30 mouse cellular contexts compared by ENCODE assay signal in the genomic region with DNA sequence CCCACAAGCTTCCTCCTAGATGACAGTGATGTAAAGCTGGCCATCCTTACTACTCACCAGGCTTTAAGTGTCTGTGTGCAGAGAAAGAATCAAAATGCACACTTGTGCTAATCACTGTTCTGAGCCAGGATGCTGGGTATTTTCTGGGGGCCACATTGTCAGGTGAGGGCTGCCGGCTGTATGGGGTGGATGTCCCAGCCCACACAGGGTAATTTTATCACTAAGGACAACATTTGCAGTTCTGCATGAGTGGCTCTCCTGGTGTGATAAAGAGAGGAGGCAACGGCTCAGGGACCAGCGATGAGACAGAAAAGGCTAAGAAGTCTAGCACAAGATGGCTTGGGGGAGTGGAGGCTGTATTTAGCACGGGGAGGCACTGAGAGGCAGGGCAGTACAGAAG. TPM values are rescaled to one million over a fixed set of nuclear protein-coding genes. Genes with fewer than 3 reads are reported as not detected.
DNase-seq lines count a peak whose midpoint lies in the region; ATAC-seq lines count a peak whose summit lies in the region.
"Had no signal": no experiment of that assay in that cellular context is flagged by ENCODE, and none has a peak within 500 bp of the region (broad histone marks: within the 10 kb centered on the region; RNA-seq: fewer than 3 reads in every experiment).

No protein-coding gene starts in this region.

- no peak overlapping the region for H3K4me2 ChIP-seq in hindbrain, embryonic 12.5 days (replicated peaks)
- H3K4me2 ChIP-seq in kidney, embryonic 16.5 days (replicated peaks; ENCODE audit: low read depth, low read length): no peak overlapping the region
- H3K4me2 ChIP-seq: forebrain, embryonic 15.5 days; heart, embryonic 12.5 days; heart, embryonic 15.5 days; hindbrain, embryonic 15.5 days had no signal

- H3K4me1 ChIP-seq in hindbrain, embryonic 12.5 days: peaks cover 4% of the 10 kb centered on the region; the same call in 1 of the 2 replicates
- H3K4me1 ChIP-seq in hindbrain, embryonic 10.5 days (replicated peaks): peaks cover 10% of the 10 kb centered on the region
- no peaks in the 10 kb centered on the region for H3K4me1 ChIP-seq in kidney, embryonic 16.5 days (ENCODE audit: insufficient read depth, low read length)
- H3K4me1 ChIP-seq: forebrain, embryonic 15.5 days; heart, embryonic 15.5 days had no signal

- H3K27me3 ChIP-seq in hindbrain, embryonic 12.5 days: no peaks in the 10 kb centered on the region
- H3K27me3 ChIP-seq in hindbrain, embryonic 10.5 days (ENCODE audit: insufficient read depth, poor library complexity, severe bottlenecking): no peaks in the 10 kb centered on the region
- no peaks in the 10 kb centered on the region for H3K27me3 ChIP-seq in kidney, embryonic 16.5 days (ENCODE audit: insufficient read depth, low read length)
- H3K27me3 ChIP-seq: forebrain, embryonic 15.5 days; heart, embryonic 12.5 days; heart, embryonic 15.5 days; hindbrain, embryonic 15.5 days had no signal

- no peak overlapping the region for H3K4me3 ChIP-seq in hindbrain, embryonic 12.5 days
- H3K4me3 ChIP-seq in hindbrain, embryonic 10.5 days: no peak overlapping the region
- no peak overlapping the region for H3K4me3 ChIP-seq in kidney, embryonic 16.5 days (ENCODE audit: low read length)
- H3K4me3 ChIP-seq: forebrain, embryonic 15.5 days; heart, embryonic 12.5 days; heart, embryonic 15.5 days; hindbrain, embryonic 15.5 days had no signal

- 45% methylated on average over 4 of the region's 4 CpGs for WGBS in hindbrain, embryonic 12.5 days
- WGBS in hindbrain, embryonic 10.5 days: 48% methylated on average over 4 of the region's 4 CpGs
- WGBS in kidney, embryonic 16.5 days: 4% methylated on average over 4 of the region's 4 CpGs

- ATAC-seq in hindbrain, embryonic 12.5 days (ENCODE audit: low FRiP score): no peak
- peak; percentile 94 for ATAC-seq in kidney, embryonic 16.5 days (ENCODE audit: low FRiP score, low TSS enrichment)
- peak; percentile 41; the same call in 1 of the 2 replicates for ATAC-seq in granulocyte monocyte progenitor cell, adult 5-6 weeks (replicated peaks; ENCODE audit: poor library complexity, severe bottlenecking)
- ATAC-seq: CD4-positive, CD25-positive, alpha-beta regulatory T cell, adult 4 months; forebrain, embryonic 15.5 days had no signal

- no peak for DNase-seq in hindbrain, embryonic 10.5 days (ENCODE audit: low spot score)
- DNase-seq in kidney, adult 11 months: no peak
- peak; percentile 18 for DNase-seq in brain, adult 2 months (ENCODE audit: low read depth, low spot score)
- no peak for DNase-seq in ovary, adult 18-20 months (ENCODE audit: low spot score)
- DNase-seq in cerebellum, adult 18-20 months: no peak
- DNase-seq: adrenal gland, adult 2 months; adrenal gland, postnatal 14 days; cerebellum, adult 11-12 months; cerebellum, adult 9-10 months; cerebellum, postnatal 14 days; gastrocnemius, postnatal 25 days; heart, postnatal 10 days; heart, postnatal 36 days had no signal

- H3K27ac ChIP-seq in hindbrain, embryonic 12.5 days: peak overlapping the region; percentile 8; the same call in 1 of the 2 replicates
- H3K27ac ChIP-seq in hindbrain, embryonic 10.5 days: no peak overlapping the region
- no peak overlapping the region for H3K27ac ChIP-seq in kidney, embryonic 16.5 days (ENCODE audit: low read length)
- H3K27ac ChIP-seq: forebrain, embryonic 15.5 days; heart, embryonic 15.5 days; hindbrain, embryonic 15.5 days had no signal

- H3K9me3 ChIP-seq in hindbrain, embryonic 12.5 days (replicated peaks): no peaks in the 10 kb centered on the region
- H3K9me3 ChIP-seq in hindbrain, embryonic 10.5 days: no peaks in the 10 kb centered on the region
- no peaks in the 10 kb centered on the region for H3K9me3 ChIP-seq in kidney, embryonic 16.5 days (ENCODE audit: low read length)
- H3K9me3 ChIP-seq: forebrain, embryonic 15.5 days; heart, embryonic 12.5 days; heart, embryonic 15.5 days; hindbrain, embryonic 15.5 days had no signal

- H3K9ac ChIP-seq in hindbrain, embryonic 12.5 days: no peak overlapping the region
- H3K9ac ChIP-seq in kidney, embryonic 16.5 days (replicated peaks; ENCODE audit: low read length): no peak overlapping the region
- H3K9ac ChIP-seq: forebrain, embryonic 15.5 days; heart, embryonic 12.5 days; heart, embryonic 15.5 days; hindbrain, embryonic 15.5 days had no signal

- no peaks in the 10 kb centered on the region for H3K36me3 ChIP-seq in hindbrain, embryonic 12.5 days
- H3K36me3 ChIP-seq in hindbrain, embryonic 10.5 days: no peaks in the 10 kb centered on the region
- H3K36me3 ChIP-seq in kidney, embryonic 16.5 days (ENCODE audit: insufficient read depth, low read length): no peaks in the 10 kb centered on the region
- H3K36me3 ChIP-seq: forebrain, embryonic 15.5 days; heart, embryonic 12.5 days; heart, embryonic 15.5 days; hindbrain, embryonic 15.5 days had no signal

RNA-seq across cellular contexts. Expression of a gene that starts 11.2 kb away (rescaled TPM):
- polyA plus RNA-seq in hindbrain, embryonic 12.5 days (2016; fragmentation: Nextera tagmentation; extraction: Ambion mirVana): 0.12 TPM in 1 of 2 replicates, not detected in the other
- polyA plus RNA-seq in hindbrain, embryonic 10.5 days (2016; fragmentation: Nextera tagmentation; extraction: Ambion mirVana): 0.09 TPM in 1 of 2 replicates, not detected in the other
- polyA plus RNA-seq in kidney, embryonic 16.5 days (2015; fragmentation: Nextera tagmentation; extraction: Ambion mirVana): 0.21 and 0.63 TPM in 2 replicates
- total RNA-seq in granulocyte monocyte progenitor cell, adult 5-6 weeks (2014; fragmentation: Nextera tagmentation): not detected in 2 replicates
- not detected in 2 replicates for total RNA-seq in granulocyte monocyte progenitor cell, adult 5-6 weeks (2017)
- total RNA-seq: adrenal gland, adult 2 months; adrenal gland, postnatal 14 days; adrenal gland, postnatal 4 days; gastrocnemius, adult 8-10 months; gastrocnemius, postnatal 25 days; heart, adult 8-10 months; heart, postnatal 10 days; heart, postnatal 36 days; MEL had no signal
- polyA plus RNA-seq: adrenal gland, adult 2 months; brain, embryonic 14.5 days; C2C12; embryonic facial prominence, embryonic 11.5 days; forebrain, embryonic 11.5 days; forebrain, embryonic 15.5 days; heart, embryonic 12.5 days; hindbrain, embryonic 11.5 days had no signal
